Mouse (Mus musculus): ENCODE measurements at regions not wholly inside any gene's neighbourhood (a gene's known extent, or its start where the extent isn't known, plus 50 kb on each side); places are given as distances from the start of the nearest gene placed in this dataset.

GRCm38 (mm10) chr12:90664436-90664835 lies 73.8 kb downstream of the Dio2 start:
- no peaks in the 10 kb centered on the region for H3K4me1 ChIP-seq (replicated peaks; ENCODE audit: control insufficient read depth, insufficient read depth, low read length)
- 57% methylated on average over 2 of the region's 2 CpGs for WGBS
- no peak for ATAC-seq (replicated peaks; ENCODE audit: low FRiP score)
- H3K36me3 ChIP-seq (ENCODE audit: control insufficient read depth, insufficient read depth, low read length): no peaks in the 10 kb centered on the region
- H3K9me3 ChIP-seq (ENCODE audit: control insufficient read depth, low read length): no peaks in the 10 kb centered on the region
- DNase-seq (ENCODE audit: low spot score): no peak
- no peak overlapping the region for H3K4me2 ChIP-seq
- no peaks in the 10 kb centered on the region for H3K27me3 ChIP-seq (replicated peaks; ENCODE audit: control insufficient read depth, insufficient read depth, low read length)
- no peak overlapping the region for H3K27ac ChIP-seq (ENCODE audit: low read depth, low read length)
- no peak overlapping the region for H3K4me3 ChIP-seq (ENCODE audit: low read depth, low read length)
- no peak overlapping the region for H3K9ac ChIP-seq (ENCODE audit: low read depth, low read length)

- DNase-seq (ENCODE audit: low spot score) (no peak), ATAC-seq (replicated peaks; ENCODE audit: low FRiP score) (no peak)
- no peak overlapping the region for H3K9ac ChIP-seq (ENCODE audit: low read depth, low read length)
- no peaks in the 10 kb centered on the region for H3K36me3 ChIP-seq (ENCODE audit: control insufficient read depth, insufficient read depth, low read length)
- 62% methylated on average over 5 of the region's 5 CpGs for WGBS
- no peaks in the 10 kb centered on the region for H3K27me3 ChIP-seq (replicated peaks; ENCODE audit: control insufficient read depth, insufficient read depth, low read length)
- H3K4me3 ChIP-seq (ENCODE audit: low read depth, low read length): no peak overlapping the region
- no peaks in the 10 kb centered on the region for H3K9me3 ChIP-seq (ENCODE audit: control insufficient read depth, low read length)
- H3K4me1 ChIP-seq (replicated peaks; ENCODE audit: control insufficient read depth, insufficient read depth, low read length): no peaks in the 10 kb centered on the region
- H3K27ac ChIP-seq (ENCODE audit: low read depth, low read length): no peak overlapping the region
- no peak overlapping the region for H3K4me2 ChIP-seq
These were observed 92.8 kb downstream of the Dio2 start for GRCm38 (mm10) chr12:90645452-90645851.

- ATAC-seq (replicated peaks; ENCODE audit: low FRiP score): peak; percentile 41
- H3K4me3 ChIP-seq (ENCODE audit: low read depth, low read length): no peak overlapping the region
- H3K27ac ChIP-seq (ENCODE audit: low read depth, low read length): no peak overlapping the region
- H3K36me3 ChIP-seq (ENCODE audit: control insufficient read depth, insufficient read depth, low read length): no peaks in the 10 kb centered on the region
- 45% methylated on average over 1 of the region's 1 CpGs for WGBS
- no peak overlapping the region for H3K4me2 ChIP-seq
- DNase-seq (ENCODE audit: low spot score): no peak
- H3K9ac ChIP-seq (ENCODE audit: low read depth, low read length): no peak overlapping the region
- no peaks in the 10 kb centered on the region for H3K9me3 ChIP-seq (ENCODE audit: control insufficient read depth, low read length)
- no peaks in the 10 kb centered on the region for H3K4me1 ChIP-seq (replicated peaks; ENCODE audit: control insufficient read depth, insufficient read depth, low read length)
- H3K27me3 ChIP-seq (replicated peaks; ENCODE audit: control insufficient read depth, insufficient read depth, low read length): no peaks in the 10 kb centered on the region
These were observed 94.3 kb downstream of the Dio2 start for GRCm38 (mm10) chr12:90643891-90644290.

- Histone ChIP-seq H3K4me1 (replicated peaks; ENCODE audit: control insufficient read depth, insufficient read depth, low read length) (no peaks in the 10 kb centered on the region), H3K4me2 (no peak overlapping the region), H3K9ac (ENCODE audit: low read depth, low read length) (no peak overlapping the region), H3K27me3 (replicated peaks; ENCODE audit: control insufficient read depth, insufficient read depth, low read length) (no peaks in the 10 kb centered on the region), H3K27ac (ENCODE audit: low read depth, low read length) (no peak overlapping the region), H3K4me3 (ENCODE audit: low read depth, low read length) (no peak overlapping the region), H3K9me3 (ENCODE audit: control insufficient read depth, low read length) (no peaks in the 10 kb centered on the region), H3K36me3 (ENCODE audit: control insufficient read depth, insufficient read depth, low read length) (no peaks in the 10 kb centered on the region)
- DNase-seq (ENCODE audit: low spot score) (no peak), ATAC-seq (replicated peaks; ENCODE audit: low FRiP score) (no peak)
These were observed 113.4 kb downstream of the Dio2 start for GRCm38 (mm10) chr12:90624856-90625255.

GRCm38 (mm10) chr12:90623426-90623825 lies 114.8 kb downstream of the Dio2 start:
- Histone ChIP-seq H3K36me3 (ENCODE audit: control insufficient read depth, insufficient read depth, low read length) (no peaks in the 10 kb centered on the region), H3K4me2 (no peak overlapping the region), H3K9ac (ENCODE audit: low read depth, low read length) (no peak overlapping the region), H3K9me3 (ENCODE audit: control insufficient read depth, low read length) (no peaks in the 10 kb centered on the region), H3K27me3 (replicated peaks; ENCODE audit: control insufficient read depth, insufficient read depth, low read length) (no peaks in the 10 kb centered on the region), H3K27ac (ENCODE audit: low read depth, low read length) (no peak overlapping the region), H3K4me1 (replicated peaks; ENCODE audit: control insufficient read depth, insufficient read depth, low read length) (no peaks in the 10 kb centered on the region), H3K4me3 (ENCODE audit: low read depth, low read length) (no peak overlapping the region)
- DNase-seq (ENCODE audit: low spot score) (no peak), ATAC-seq (replicated peaks; ENCODE audit: low FRiP score) (no peak)
- WGBS: 71% methylated on average over 2 of the region's 2 CpGs

GRCm38 (mm10) chr12:90608810-90609209 lies 129.4 kb downstream of the Dio2 start:
- DNase-seq (ENCODE audit: low spot score) (no peak), ATAC-seq (replicated peaks; ENCODE audit: low FRiP score) (no peak)
- H3K36me3 ChIP-seq (ENCODE audit: control insufficient read depth, insufficient read depth, low read length): no peaks in the 10 kb centered on the region
- no peak overlapping the region for H3K9ac ChIP-seq (ENCODE audit: low read depth, low read length)
- H3K4me2 ChIP-seq: no peak overlapping the region
- 79% methylated on average over 2 of the region's 2 CpGs for WGBS
- no peaks in the 10 kb centered on the region for H3K27me3 ChIP-seq (replicated peaks; ENCODE audit: control insufficient read depth, insufficient read depth, low read length)
- H3K27ac ChIP-seq (ENCODE audit: low read depth, low read length): no peak overlapping the region
- H3K4me1 ChIP-seq (replicated peaks; ENCODE audit: control insufficient read depth, insufficient read depth, low read length): no peaks in the 10 kb centered on the region
- H3K9me3 ChIP-seq (ENCODE audit: control insufficient read depth, low read length): no peaks in the 10 kb centered on the region
- no peak overlapping the region for H3K4me3 ChIP-seq (ENCODE audit: low read depth, low read length)

GRCm38 (mm10) chr12:90607894-90608293 lies 130.3 kb downstream of the Dio2 start:
- Histone ChIP-seq H3K4me3 (ENCODE audit: low read depth, low read length) (no peak overlapping the region), H3K36me3 (ENCODE audit: control insufficient read depth, insufficient read depth, low read length) (no peaks in the 10 kb centered on the region), H3K4me2 (no peak overlapping the region), H3K27me3 (replicated peaks; ENCODE audit: control insufficient read depth, insufficient read depth, low read length) (no peaks in the 10 kb centered on the region), H3K9ac (ENCODE audit: low read depth, low read length) (no peak overlapping the region), H3K9me3 (ENCODE audit: control insufficient read depth, low read length) (no peaks in the 10 kb centered on the region), H3K27ac (ENCODE audit: low read depth, low read length) (no peak overlapping the region), H3K4me1 (replicated peaks; ENCODE audit: control insufficient read depth, insufficient read depth, low read length) (no peaks in the 10 kb centered on the region)
- 85% methylated on average over 6 of the region's 6 CpGs for WGBS
- ATAC-seq (replicated peaks; ENCODE audit: low FRiP score) (no peak), DNase-seq (ENCODE audit: low spot score) (no peak)

GRCm38 (mm10) chr12:90580006-90580405 lies 158.2 kb downstream of the Dio2 start:
- Histone ChIP-seq H3K27ac (ENCODE audit: low read depth, low read length) (no peak overlapping the region), H3K4me1 (replicated peaks; ENCODE audit: control insufficient read depth, insufficient read depth, low read length) (no peaks in the 10 kb centered on the region), H3K9ac (ENCODE audit: low read depth, low read length) (no peak overlapping the region), H3K27me3 (replicated peaks; ENCODE audit: control insufficient read depth, insufficient read depth, low read length) (no peaks in the 10 kb centered on the region), H3K36me3 (ENCODE audit: control insufficient read depth, insufficient read depth, low read length) (no peaks in the 10 kb centered on the region), H3K4me3 (ENCODE audit: low read depth, low read length) (no peak overlapping the region), H3K4me2 (no peak overlapping the region), H3K9me3 (ENCODE audit: control insufficient read depth, low read length) (no peaks in the 10 kb centered on the region)
- no peak for DNase-seq (ENCODE audit: low spot score)
- WGBS: 81% methylated on average over 3 of the region's 3 CpGs
- no peak for ATAC-seq (replicated peaks; ENCODE audit: low FRiP score)

GRCm38 (mm10) chr12:90576103-90576502 lies 162.1 kb downstream of the Dio2 start:
- no peak overlapping the region for H3K4me3 ChIP-seq (ENCODE audit: low read depth, low read length)
- no peaks in the 10 kb centered on the region for H3K36me3 ChIP-seq (ENCODE audit: control insufficient read depth, insufficient read depth, low read length)
- H3K9me3 ChIP-seq (ENCODE audit: control insufficient read depth, low read length): no peaks in the 10 kb centered on the region
- H3K27me3 ChIP-seq (replicated peaks; ENCODE audit: control insufficient read depth, insufficient read depth, low read length): no peaks in the 10 kb centered on the region
- WGBS: 61% methylated on average over 2 of the region's 2 CpGs
- H3K4me1 ChIP-seq (replicated peaks; ENCODE audit: control insufficient read depth, insufficient read depth, low read length): no peaks in the 10 kb centered on the region
- no peak overlapping the region for H3K27ac ChIP-seq (ENCODE audit: low read depth, low read length)
- DNase-seq (ENCODE audit: low spot score) (no peak), ATAC-seq (replicated peaks; ENCODE audit: low FRiP score) (no peak)
- no peak overlapping the region for H3K9ac ChIP-seq (ENCODE audit: low read depth, low read length)
- H3K4me2 ChIP-seq: no peak overlapping the region
